Mouse (Mus musculus) CD4-positive helper T cell, adult 2 months (primary cell): ENCODE results near the gene Coro2b.
"Not testable (repeated sequence)": the region's sequence is repeated elsewhere in the genome, so short reads cannot be mapped to it uniquely, and the experiment has no call there.

Experiments used
- DNase-seq: peaks from one replicate; pipeline ENCODE4 v3.0.0-alpha.2; 2012; ENCODE audit warnings: low read depth, missing footprints, low spot score

Coro2b gene

GRCm38 (mm10) chr9:62471541-62472189 lies 65.2 kb downstream of the Coro2b start:
- DNase-seq: no peak

DNA sequence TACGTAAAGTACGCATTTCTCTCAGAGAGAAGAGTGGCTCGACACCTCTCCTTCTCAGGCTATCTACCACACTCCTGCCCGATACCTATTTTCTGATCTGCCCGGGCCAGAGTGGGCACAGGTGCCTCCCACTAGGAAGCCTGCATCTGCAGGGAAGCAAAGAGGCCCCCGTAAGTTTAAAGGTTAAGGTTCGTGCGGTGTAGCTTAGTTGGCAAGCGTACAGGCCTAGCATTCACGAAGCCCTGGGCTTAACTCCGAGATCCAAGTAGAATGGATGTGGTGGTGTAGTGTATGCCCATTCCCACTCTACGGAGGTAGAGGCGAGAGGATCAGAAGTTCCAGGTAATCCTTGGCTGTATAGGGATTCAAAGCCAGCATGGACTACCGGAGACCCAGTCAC lies 65.8 kb downstream of the Coro2b start:
- no peak for DNase-seq

- DNase-seq: peak; percentile 67
These were observed 66.4 kb downstream of the Coro2b start for GRCm38 (mm10) chr9:62470398-62470797.

- DNase-seq: no peak
These were observed 67.1 kb downstream of the Coro2b start for GRCm38 (mm10) chr9:62469696-62470095.

GRCm38 (mm10) chr9:62469143-62469542 lies 67.7 kb downstream of the Coro2b start:
- DNase-seq: no peak

DNA sequence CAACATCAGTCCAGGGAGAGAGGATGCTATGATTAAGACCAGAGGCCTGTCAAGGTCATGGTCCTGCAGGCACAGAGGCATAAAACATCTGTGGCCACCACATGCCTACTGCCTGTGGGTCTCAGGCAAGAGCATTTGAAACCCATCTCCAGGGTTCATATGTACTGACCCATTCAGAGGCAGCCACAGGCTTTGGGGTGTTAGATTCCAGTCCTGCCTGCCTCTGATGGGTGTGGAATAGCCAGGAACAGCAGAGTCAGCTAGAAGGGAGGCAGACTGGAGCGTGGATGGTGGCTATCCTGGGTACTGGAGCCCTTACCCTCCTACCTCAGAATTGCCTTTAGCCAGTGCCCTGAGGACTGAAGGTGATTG lies 69.4 kb downstream of the Coro2b start:
- DNase-seq: no peak

DNA sequence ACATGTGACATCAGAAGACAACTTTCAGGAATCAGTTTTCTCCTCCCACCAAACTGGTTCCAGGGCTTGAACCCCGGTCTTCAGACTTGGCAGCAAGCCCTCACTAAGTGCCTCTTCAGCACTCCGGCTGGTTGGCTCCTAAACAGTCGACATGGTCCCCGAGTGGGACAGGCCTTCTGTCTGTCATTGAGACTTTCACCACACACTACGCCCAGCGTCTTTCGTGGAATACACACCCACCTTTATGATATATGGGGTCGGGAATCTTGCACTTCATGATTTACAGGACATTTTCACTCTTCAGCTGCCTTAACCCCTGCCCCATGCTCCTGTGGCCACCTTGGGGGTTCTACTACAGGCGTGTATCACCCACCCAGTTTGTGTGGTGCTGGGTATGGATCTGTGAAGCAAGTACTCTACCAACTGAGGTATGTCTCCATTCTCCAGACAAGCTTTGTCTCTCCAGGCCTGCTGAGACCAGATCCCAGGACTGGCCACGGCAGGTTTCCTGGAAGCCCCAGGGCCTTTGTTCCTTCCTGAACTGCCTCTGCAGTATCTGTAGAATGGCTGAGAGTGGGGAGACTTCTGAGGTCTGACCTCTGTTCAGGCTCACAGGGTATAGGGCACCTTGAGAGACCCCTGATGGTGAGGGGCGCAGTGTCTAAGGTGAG lies 70.0 kb downstream of the Coro2b start:
- no peak for DNase-seq

GRCm38 (mm10) chr9:62466053-62466452 lies 70.8 kb downstream of the Coro2b start:
- DNase-seq: no peak

GRCm38 (mm10) chr9:62464727-62465126 lies 72.1 kb downstream of the Coro2b start:
- no peak for DNase-seq

GRCm38 (mm10) chr9:62461766-62462165 lies 75.1 kb downstream of the Coro2b start:
- no peak for DNase-seq

- no peak for DNase-seq
These were observed 75.7 kb downstream of the Coro2b start for GRCm38 (mm10) chr9:62461095-62461494.

GRCm38 (mm10) chr9:62460086-62460485 lies 76.8 kb downstream of the Coro2b start:
- DNase-seq: no peak

- DNase-seq: no peak
These were observed 78.4 kb downstream of the Coro2b start for GRCm38 (mm10) chr9:62458457-62458856.

- DNase-seq: no peak
These were observed 80.8 kb downstream of the Coro2b start for GRCm38 (mm10) chr9:62456015-62456414.

DNA sequence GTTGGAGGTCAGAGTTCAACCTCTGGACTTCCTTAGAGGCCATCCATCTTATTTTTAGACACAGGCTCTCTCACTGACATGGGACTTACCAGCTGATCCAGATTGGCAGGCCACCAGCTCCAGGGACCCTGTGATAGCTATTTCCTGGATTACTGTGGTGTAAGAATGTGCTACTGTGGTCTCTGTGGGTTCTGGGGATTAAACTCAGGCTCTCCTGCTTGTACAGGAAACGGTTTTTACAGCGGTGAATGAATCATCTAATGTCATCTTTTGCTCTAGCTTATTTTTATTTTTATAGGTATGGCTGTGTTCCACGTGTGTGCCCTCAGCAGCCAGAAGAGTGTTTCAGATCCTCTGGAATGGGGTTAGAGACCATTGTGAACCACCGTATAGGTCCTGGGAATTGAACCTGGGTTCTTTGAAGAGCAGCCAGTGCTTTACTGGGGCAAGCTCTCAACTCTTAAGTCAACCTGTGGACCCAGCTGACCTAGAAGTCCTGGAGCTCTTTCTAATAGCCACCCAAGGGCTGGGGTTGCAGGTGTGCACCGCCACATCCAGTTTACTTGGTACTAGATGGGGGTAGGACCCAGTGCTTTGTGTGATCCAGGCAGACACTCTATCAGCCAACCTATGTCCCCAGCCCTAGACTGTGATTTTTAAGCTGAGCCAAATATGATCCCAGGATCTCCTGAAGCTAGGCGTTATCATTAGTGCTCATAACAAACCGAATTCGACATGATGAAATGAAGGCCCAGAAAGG lies 81.5 kb downstream of the Coro2b start:
- DNase-seq: no peak

DNA sequence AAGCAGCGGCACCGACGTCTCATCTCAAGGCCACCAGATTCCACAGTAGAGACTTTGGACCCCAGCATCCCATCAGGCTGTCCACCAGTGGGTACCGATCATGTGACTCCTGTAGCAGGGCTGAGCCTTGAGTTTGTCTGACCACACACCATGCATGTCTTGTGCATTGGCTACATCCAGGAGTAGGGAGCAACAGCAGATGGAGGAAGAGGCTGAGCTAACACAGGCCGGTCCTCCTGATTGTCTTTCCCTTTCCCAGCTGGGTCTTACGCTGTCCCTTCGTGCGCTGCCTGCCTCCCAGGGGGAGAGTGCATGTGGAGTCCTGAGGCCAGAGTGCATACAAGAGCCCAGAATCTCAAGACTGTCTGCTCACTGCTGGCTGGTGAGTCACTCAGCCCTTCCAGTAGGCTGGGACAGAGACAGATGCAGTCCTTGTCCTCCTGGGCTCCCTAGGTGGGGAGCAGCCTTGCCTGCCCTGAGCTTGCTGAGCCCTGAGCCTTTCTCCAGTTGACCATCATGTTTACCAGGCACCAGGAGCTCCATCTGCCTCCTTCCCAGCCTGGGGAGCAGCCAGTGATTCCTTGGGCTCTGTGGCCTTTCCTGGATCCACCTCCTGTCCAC lies 84.4 kb downstream of the Coro2b start:
- DNase-seq: no peak

GRCm38 (mm10) chr9:62451585-62452372 lies 85.1 kb downstream of the Coro2b start:
- DNase-seq: no peak

- no peak for DNase-seq
These were observed 86.0 kb downstream of the Coro2b start for GRCm38 (mm10) chr9:62450862-62451261.

DNA sequence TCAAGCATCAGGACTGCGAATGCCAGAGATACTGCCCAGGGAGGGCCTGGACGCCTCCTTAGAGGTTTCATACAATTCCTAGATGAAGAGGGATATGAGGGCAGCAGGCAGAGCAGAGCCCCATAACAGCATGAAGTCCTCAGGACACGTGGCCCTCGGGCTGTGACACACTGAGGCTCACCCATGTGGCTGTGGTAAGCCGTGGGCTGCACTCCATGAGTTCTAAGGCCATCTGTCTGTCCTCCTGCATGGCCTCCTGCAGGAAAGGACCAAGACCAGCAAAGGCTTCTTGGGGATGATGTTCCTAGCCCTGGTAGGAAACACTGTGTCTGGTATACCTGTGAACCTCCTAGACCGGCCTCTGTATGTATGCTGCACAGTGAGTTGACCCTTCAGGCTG lies 86.5 kb downstream of the Coro2b start:
- DNase-seq: no peak

DNA sequence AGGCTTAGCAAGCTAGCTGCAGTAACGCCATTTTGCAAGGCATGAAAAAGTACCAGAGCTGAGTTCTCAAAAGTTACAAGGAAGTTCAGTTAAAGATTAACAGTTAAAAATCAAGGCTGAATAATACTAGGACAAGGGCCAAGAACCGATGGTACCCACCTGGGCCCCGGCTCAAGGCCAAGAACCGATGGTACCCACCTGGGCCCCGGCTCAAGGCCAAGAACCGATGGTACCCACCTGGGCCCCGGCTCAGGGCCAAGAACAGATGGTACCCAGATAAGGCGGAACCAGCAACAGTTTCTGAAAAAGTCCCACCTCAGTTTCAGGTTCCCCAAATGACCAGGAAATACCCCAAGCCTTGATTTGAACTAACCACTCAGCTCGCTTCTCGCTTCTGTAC lies 89.5 kb downstream of the Coro2b start:
- DNase-seq: not testable (repeated sequence)

DNA sequence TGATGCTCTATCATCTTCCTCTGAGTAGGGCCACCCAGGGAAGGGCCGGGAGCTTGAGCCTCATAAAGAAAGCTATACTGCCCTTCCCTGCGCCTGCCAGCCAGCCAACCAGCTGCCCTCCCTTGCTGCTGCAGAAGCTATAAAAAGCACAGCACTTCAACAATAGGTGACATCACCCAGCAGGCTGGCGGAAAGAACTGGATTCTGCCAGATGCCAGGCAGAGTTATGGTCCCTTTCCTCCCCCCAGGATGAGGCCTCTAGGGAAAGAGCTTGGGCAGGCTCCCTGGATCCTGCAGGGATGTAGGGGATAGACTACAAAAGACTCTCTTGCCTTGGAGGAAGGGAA lies 98.1 kb downstream of the Coro2b start:
- DNase-seq: no peak
